Mouse (Mus musculus): Measurements from ENCODE around the gene Lman2l. TPM values are rescaled to one million over a fixed set of nuclear protein-coding genes. Genes with fewer than 3 reads are reported as not detected.

Lman2l gene
- polyA plus RNA-seq (2014; fragmentation: Illumina TruSeq; extraction: RNeasy Lipid Tissue Mini Kit (QIAGEN cat#74804); ENCODE audit: low read depth, low replicate concordance), result 12.6 TPM

GRCm38 (mm10) chr1:36444471-36445464 is at the start of gene Lman2l:
Gene Lman2l (minus strand): TSS chr1:36445271.

GRCm38 (mm10) chr1:36471181-36472105 is 26.4 kb upstream of the Lman2l start, which contains the start of gene Cnnm4:
Gene Cnnm4 (plus strand): TSS chr1:36471620.

GRCm38 (mm10) chr1:36371934-36372845 is 72.9 kb downstream of the Lman2l start, which contains the start of gene Fer1l5:
Gene Fer1l5 (plus strand): TSS chr1:36372291.

Other genes with a start within 250 kb of the Lman2l start
- 46.5 TPM for gene Uggt1, start 200.6 kb downstream of the Lman2l start, polyA plus RNA-seq (2014; fragmentation: Illumina TruSeq; extraction: RNeasy Lipid Tissue Mini Kit (QIAGEN cat#74804); ENCODE audit: low read depth, low replicate concordance)
- gene Neurl3, start 170.6 kb downstream of the Lman2l start, polyA plus RNA-seq (2014; fragmentation: Illumina TruSeq; extraction: RNeasy Lipid Tissue Mini Kit (QIAGEN cat#74804); ENCODE audit: low read depth, low replicate concordance), result 5.9 TPM
- not detected for gene Arid5a, start 137.5 kb downstream of the Lman2l start, polyA plus RNA-seq (2014; fragmentation: Illumina TruSeq; extraction: RNeasy Lipid Tissue Mini Kit (QIAGEN cat#74804); ENCODE audit: low read depth, low replicate concordance)
- 13.0 TPM for gene Kansl3, start 76.1 kb downstream of the Lman2l start, polyA plus RNA-seq (2014; fragmentation: Illumina TruSeq; extraction: RNeasy Lipid Tissue Mini Kit (QIAGEN cat#74804); ENCODE audit: low read depth, low replicate concordance)
- gene Fer1l5, start 73.0 kb downstream of the Lman2l start, polyA plus RNA-seq (2014; fragmentation: Illumina TruSeq; extraction: RNeasy Lipid Tissue Mini Kit (QIAGEN cat#74804); ENCODE audit: low read depth, low replicate concordance), result 0.36 TPM
- gene Cnnm4, start 26.3 kb upstream of the Lman2l start, polyA plus RNA-seq (2014; fragmentation: Illumina TruSeq; extraction: RNeasy Lipid Tissue Mini Kit (QIAGEN cat#74804); ENCODE audit: low read depth, low replicate concordance), result 6.0 TPM
- gene Cnnm3, start 66.6 kb upstream of the Lman2l start, polyA plus RNA-seq (2014; fragmentation: Illumina TruSeq; extraction: RNeasy Lipid Tissue Mini Kit (QIAGEN cat#74804); ENCODE audit: low read depth, low replicate concordance), result 8.3 TPM
- gene Ankrd23, start 91.6 kb upstream of the Lman2l start, polyA plus RNA-seq (2014; fragmentation: Illumina TruSeq; extraction: RNeasy Lipid Tissue Mini Kit (QIAGEN cat#74804); ENCODE audit: low read depth, low replicate concordance), result not detected
- gene Gm42417, start 94.2 kb upstream of the Lman2l start, polyA plus RNA-seq (2014; fragmentation: Illumina TruSeq; extraction: RNeasy Lipid Tissue Mini Kit (QIAGEN cat#74804); ENCODE audit: low read depth, low replicate concordance), result 0.32 TPM
- gene Ankrd39, start 102.2 kb upstream of the Lman2l start, polyA plus RNA-seq (2014; fragmentation: Illumina TruSeq; extraction: RNeasy Lipid Tissue Mini Kit (QIAGEN cat#74804); ENCODE audit: low read depth, low replicate concordance), result 2.5 TPM
- 0.81 TPM for gene Sema4c, start 113.1 kb upstream of the Lman2l start, polyA plus RNA-seq (2014; fragmentation: Illumina TruSeq; extraction: RNeasy Lipid Tissue Mini Kit (QIAGEN cat#74804); ENCODE audit: low read depth, low replicate concordance)
- gene Fam178b, start 237.9 kb upstream of the Lman2l start, polyA plus RNA-seq (2014; fragmentation: Illumina TruSeq; extraction: RNeasy Lipid Tissue Mini Kit (QIAGEN cat#74804); ENCODE audit: low read depth, low replicate concordance), result not detected
- 213 TPM for gene Cox5b, start 246.2 kb upstream of the Lman2l start, polyA plus RNA-seq (2014; fragmentation: Illumina TruSeq; extraction: RNeasy Lipid Tissue Mini Kit (QIAGEN cat#74804); ENCODE audit: low read depth, low replicate concordance)